Mouse (Mus musculus) midbrain, embryonic 16.5 days (tissue): ENCODE results near the gene Igtp. TPM values are rescaled to one million over a fixed set of nuclear protein-coding genes. Genes with fewer than 3 reads are reported as not detected.
"Not testable (repeated sequence)": the region's sequence is repeated elsewhere in the genome, so short reads cannot be mapped to it uniquely, and the experiment has no call there.

Source experiments
- ATAC-seq: fragments of 200-750 bp; cut with Nextera tagmentation; 2 replicates; pipeline ENCODE4 v1.8.0; 2017; ENCODE audit warnings: moderate TSS enrichment
- H3K27ac ChIP-seq: fragments of 300-500 bp; sonication (generic); 2 replicates; pipeline ENCODE4 v1.5.1; 2014; ENCODE audit warnings: mild to moderate bottlenecking, low read length, mixed read lengths
- H3K27me3 ChIP-seq: fragments of 300-500 bp; sonication (generic); 2 replicates; pipeline ENCODE4 v1.6.1; 2014; ENCODE audit warnings: low read depth, low read length, mixed read lengths; ENCODE audit not compliant: control insufficient read depth, insufficient read depth
- H3K36me3 ChIP-seq: fragments of 300-500 bp; sonication (generic); 2 replicates; pipeline ENCODE4 v1.6.1; 2014; ENCODE audit warnings: mild to moderate bottlenecking, low read length, moderate library complexity, mixed read lengths; ENCODE audit not compliant: control insufficient read depth, insufficient read depth
- H3K4me1 ChIP-seq: fragments of 300-500 bp; sonication (generic); 2 replicates; pipeline ENCODE4 v1.6.1; 2014; ENCODE audit warnings: mild to moderate bottlenecking, low read length, mixed read lengths; ENCODE audit not compliant: control insufficient read depth, insufficient read depth
- H3K4me2 ChIP-seq: fragments of 300-500 bp; sonication (generic); 2 replicates; pipeline ENCODE4 v1.6.1; 2014; ENCODE audit warnings: mild to moderate bottlenecking, low read length, mixed read lengths
- H3K4me3 ChIP-seq: fragments of 300-500 bp; sonication (generic); 2 replicates; pipeline ENCODE4 v1.5.1; 2014; ENCODE audit warnings: low read depth, mild to moderate bottlenecking, low read length, moderate library complexity, mixed read lengths
- H3K9ac ChIP-seq: fragments of 300-500 bp; sonication (generic); 2 replicates; pipeline ENCODE4 v1.6.1; 2014; ENCODE audit warnings: low read depth, low read length, mixed read lengths
- H3K9me3 ChIP-seq: fragments of 300-500 bp; sonication (generic); replicated peaks from 2 replicates; pipeline ENCODE4 v1.6.1; 2014; ENCODE audit warnings: mild to moderate bottlenecking, low read length, mixed read lengths; ENCODE audit not compliant: control insufficient read depth, poor library complexity, severe bottlenecking
- WGBS: fragments of 180-500 bp; shearing (Covaris S2); extraction: QIAGEN DNeasy Blood & Tissue Kit; methylation state at CpG from one replicate; pipeline ENCODE4 v1.1.7; 2014; 5-methylcytosine and 5-hydroxymethylcytosine counted together
- polyA plus RNA-seq: library from polyadenylated mRNA; unstranded; fragments of >200 nt; fragmentation: Nextera tagmentation; extraction: Ambion mirVana; gene quantifications from 2 replicates; pipeline ENCODE4 v1.2.1, GENCODE M21; 2015

The Igtp gene
- polyA plus RNA-seq, 1 experiment from 2014 or later: 1.6 TPM

DNA sequence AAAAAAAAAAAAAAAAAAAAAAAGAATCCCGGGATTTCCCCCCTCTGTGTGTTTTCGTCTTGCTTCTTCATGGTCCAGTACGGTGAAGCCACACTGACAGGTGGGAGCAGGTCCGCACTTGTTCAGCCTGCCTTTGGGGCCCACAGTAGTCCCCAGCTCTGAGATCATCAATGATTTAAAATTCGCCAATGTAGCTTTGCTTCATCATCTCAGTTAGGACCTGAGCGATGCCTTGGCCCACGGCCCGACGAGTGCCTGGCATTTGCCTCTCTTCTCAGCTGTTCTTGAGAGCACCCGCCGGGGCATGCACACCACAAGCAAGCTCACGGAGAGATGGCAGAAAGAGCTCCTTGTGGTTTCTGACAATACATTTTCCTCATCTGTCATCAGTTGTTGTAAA is 1.7 kb downstream of the Igtp start:
- ATAC-seq: no peak
- H3K9me3 ChIP-seq: no peaks in the 10 kb centered on the region
- 87% methylated on average over 12 of the region's 12 CpGs for WGBS
- no peak overlapping the region for H3K27ac ChIP-seq
- H3K36me3 ChIP-seq: no peaks in the 10 kb centered on the region
- no peak overlapping the region for H3K4me2 ChIP-seq
- H3K4me3 ChIP-seq: no peak overlapping the region
- H3K4me1 ChIP-seq: no peaks in the 10 kb centered on the region
- no peaks in the 10 kb centered on the region for H3K27me3 ChIP-seq
- H3K9ac ChIP-seq: no peak overlapping the region

DNA sequence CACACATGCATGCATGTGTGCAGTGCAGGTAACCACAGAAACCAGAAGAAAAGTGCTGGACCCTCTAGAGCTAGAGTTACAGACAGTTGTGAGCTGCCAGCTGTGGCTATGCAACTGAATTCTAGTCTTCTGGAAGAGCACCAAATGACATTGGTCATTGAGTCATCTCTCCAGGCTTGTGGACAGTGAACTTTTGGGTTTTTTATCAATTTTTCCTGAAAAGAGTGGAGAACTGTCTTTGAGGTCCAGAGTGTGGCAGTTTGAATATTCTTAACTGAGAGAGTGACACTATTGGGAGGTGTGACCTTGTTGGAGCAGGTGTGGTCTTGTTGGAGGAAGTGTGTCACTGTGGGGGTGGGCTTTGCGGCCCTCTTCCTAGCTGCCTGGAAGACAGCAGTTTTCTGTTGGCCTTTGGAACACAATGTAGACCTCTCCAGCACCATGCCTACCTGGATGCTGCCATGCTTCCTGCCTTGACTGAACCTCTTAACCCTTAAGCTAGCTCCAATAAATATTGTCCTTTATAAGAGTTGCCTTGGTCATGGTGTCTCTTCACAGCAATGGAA is 11.0 kb downstream of the Igtp start:
- Histone ChIP-seq H3K27ac (no peak overlapping the region), H3K4me1 (no peaks in the 10 kb centered on the region), H3K36me3 (no peaks in the 10 kb centered on the region), H3K9ac (no peak overlapping the region), H3K27me3 (no peaks in the 10 kb centered on the region), H3K4me2 (no peak overlapping the region), H3K4me3 (no peak overlapping the region), H3K9me3 (no peaks in the 10 kb centered on the region)
- 100% methylated on average over 1 of the region's 1 CpGs for WGBS
- ATAC-seq: no peak

DNA sequence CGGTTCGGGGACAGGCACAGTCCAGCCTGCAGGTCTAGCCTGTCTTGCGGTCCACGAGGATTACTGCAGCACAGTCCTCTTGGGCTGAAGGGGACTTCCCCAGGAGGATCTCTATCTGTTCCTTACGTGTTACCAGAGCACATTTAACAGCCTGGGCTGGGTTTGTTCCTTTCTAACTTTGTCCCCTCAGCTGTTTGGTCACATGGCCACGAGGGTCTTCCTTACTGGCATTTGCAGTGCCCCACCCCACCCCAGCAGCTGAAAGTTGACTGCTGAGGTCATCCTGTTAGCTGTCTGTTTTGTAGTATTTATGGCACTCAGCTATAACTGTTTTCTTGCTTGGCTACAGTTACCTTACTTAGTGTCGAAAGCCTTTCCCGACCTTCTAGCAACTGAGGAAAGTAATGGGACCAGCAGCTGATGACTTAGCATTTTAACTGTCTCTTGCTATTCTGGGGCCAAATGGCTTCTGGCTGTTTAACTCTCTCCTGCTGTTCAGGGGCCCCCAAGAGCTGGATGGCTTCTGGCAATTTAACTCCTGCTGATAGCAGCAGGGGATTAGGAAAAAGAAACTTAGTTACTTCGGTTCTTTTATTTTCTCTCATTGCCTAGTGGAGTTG is 11.8 kb downstream of the Igtp start:
- Histone ChIP-seq H3K9me3 (no peaks in the 10 kb centered on the region), H3K4me2 (no peak overlapping the region), H3K9ac (no peak overlapping the region), H3K4me1 (no peaks in the 10 kb centered on the region), H3K27me3 (no peaks in the 10 kb centered on the region), H3K36me3 (no peaks in the 10 kb centered on the region), H3K4me3 (no peak overlapping the region), H3K27ac (no peak overlapping the region)
- ATAC-seq: no peak
- 21% methylated on average over 9 of the region's 9 CpGs for WGBS

DNA sequence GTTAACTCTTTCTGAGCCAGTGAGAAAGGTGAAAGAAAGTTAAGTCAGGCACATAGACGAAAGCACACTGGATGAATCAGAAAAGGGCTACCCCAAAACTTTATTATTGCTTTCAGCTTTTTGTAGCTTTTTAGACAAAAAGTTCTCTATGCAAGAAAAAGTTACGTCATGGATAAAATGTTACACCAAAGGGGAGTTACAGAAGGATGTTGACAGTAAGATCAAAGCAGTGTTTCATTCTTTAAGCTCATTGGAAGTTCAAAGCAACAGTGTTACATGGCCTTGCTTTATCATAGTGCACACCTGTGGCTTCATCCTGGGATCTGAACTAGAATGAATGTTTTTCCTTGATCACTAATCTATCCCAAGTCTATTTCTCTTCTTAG is 12.3 kb downstream of the Igtp start:
- Histone ChIP-seq H3K9ac (no peak overlapping the region), H3K27me3 (no peaks in the 10 kb centered on the region), H3K27ac (no peak overlapping the region), H3K4me2 (no peak overlapping the region), H3K36me3 (no peaks in the 10 kb centered on the region), H3K4me3 (no peak overlapping the region), H3K4me1 (no peaks in the 10 kb centered on the region), H3K9me3 (no peaks in the 10 kb centered on the region)
- no peak for ATAC-seq
- 9% methylated on average over 2 of the region's 2 CpGs for WGBS

GRCm38 (mm10) chr11:58213673-58214342 is 14.5 kb downstream of the Igtp start:
- Histone ChIP-seq H3K9ac (no peak overlapping the region), H3K4me1 (no peaks in the 10 kb centered on the region), H3K27me3 (no peaks in the 10 kb centered on the region), H3K9me3 (no peaks in the 10 kb centered on the region), H3K27ac (no peak overlapping the region), H3K36me3 (no peaks in the 10 kb centered on the region), H3K4me2 (no peak overlapping the region), H3K4me3 (no peak overlapping the region)
- ATAC-seq: no peak
- WGBS: 88% methylated on average over 7 of the region's 7 CpGs

GRCm38 (mm10) chr11:58214391-58215048 is 15.2 kb downstream of the Igtp start:
- Histone ChIP-seq H3K4me2 (peak overlapping the region; percentile 10; the same call in 1 of the 2 replicates), H3K27ac (no peak overlapping the region), H3K9ac (no peak overlapping the region), H3K27me3 (no peaks in the 10 kb centered on the region), H3K9me3 (no peaks in the 10 kb centered on the region), H3K4me1 (no peaks in the 10 kb centered on the region), H3K4me3 (no peak overlapping the region), H3K36me3 (no peaks in the 10 kb centered on the region)
- whole genome bisulfite sequencing: 52% methylated on average over 16 of the region's 17 CpGs
- no peak for ATAC-seq

DNA sequence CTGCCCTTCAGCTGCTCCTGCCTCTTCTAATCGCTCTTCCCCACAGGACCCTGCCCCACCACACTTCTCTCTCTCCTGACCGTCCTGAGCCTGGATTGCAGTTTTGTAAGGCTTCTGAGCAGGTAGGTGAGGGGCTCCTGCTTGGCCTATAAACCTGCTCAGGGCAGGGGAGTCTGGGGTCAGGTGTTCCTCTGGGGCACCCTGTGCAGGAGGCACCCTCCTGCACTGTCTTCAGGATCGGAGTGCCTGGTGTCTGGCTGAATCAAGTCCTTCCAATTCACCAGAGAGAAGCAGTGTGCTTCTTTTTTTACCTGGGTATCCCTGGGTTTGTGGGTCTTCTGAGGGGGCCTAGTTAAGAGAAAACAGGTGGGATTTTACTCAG is 15.7 kb downstream of the Igtp start:
- H3K4me1 ChIP-seq, H3K4me2 ChIP-seq, H3K27me3 ChIP-seq, H3K9ac ChIP-seq, H3K36me3 ChIP-seq, H3K27ac ChIP-seq, H3K9me3 ChIP-seq, H3K4me3 ChIP-seq, ATAC-seq: not testable (repeated sequence)
- WGBS: 49% methylated on average over 2 of the region's 3 CpGs

DNA sequence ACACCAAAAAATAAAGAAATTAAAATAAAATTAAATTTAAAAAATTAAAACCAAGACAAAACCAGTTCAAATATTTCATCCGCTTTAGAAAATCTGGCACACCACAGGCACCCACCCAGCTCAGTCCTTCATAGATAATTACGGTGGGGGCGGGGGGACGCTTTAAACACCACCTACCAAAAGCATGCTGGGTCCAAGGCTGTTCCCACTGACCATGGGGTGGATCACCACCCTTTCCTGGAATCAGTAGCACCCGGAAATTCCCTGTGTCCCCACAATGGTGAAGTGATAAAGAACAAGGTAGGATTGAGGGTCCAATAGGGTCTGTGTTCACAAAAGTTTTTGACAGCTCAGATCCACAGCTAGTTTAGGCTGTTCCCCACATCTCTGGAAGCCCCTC is 16.5 kb downstream of the Igtp start:
- H3K27me3 ChIP-seq: no peaks in the 10 kb centered on the region
- no peaks in the 10 kb centered on the region for H3K4me1 ChIP-seq
- no peaks in the 10 kb centered on the region for H3K36me3 ChIP-seq
- no peak overlapping the region for H3K9ac ChIP-seq
- H3K4me2 ChIP-seq: no peak overlapping the region
- H3K9me3 ChIP-seq: no peaks in the 10 kb centered on the region
- no peak for ATAC-seq
- WGBS: 83% methylated on average over 5 of the region's 5 CpGs
- no peak overlapping the region for H3K4me3 ChIP-seq
- H3K27ac ChIP-seq: no peak overlapping the region

DNA sequence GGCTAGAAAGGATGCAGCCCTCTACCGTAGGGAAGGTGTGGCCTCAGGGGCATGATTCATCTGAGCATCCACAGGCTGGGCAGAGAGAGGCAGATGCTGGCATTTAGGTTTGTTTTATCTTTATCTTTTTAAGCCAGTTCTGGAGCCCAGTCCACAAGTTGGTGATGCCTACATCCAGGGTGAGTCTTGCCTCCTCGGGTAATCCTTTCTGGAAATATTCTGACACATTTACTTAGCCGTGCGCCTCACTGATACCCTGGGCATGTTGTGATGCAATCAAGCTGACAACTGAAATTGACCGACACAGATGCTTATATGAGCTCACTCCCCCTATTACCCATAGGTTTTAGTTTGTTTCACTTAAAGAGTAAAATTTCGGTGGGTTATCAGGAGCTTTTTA is 17.5 kb downstream of the Igtp start:
- no peak overlapping the region for H3K9ac ChIP-seq
- no peaks in the 10 kb centered on the region for H3K36me3 ChIP-seq
- no peaks in the 10 kb centered on the region for H3K27me3 ChIP-seq
- no peak overlapping the region for H3K27ac ChIP-seq
- H3K4me3 ChIP-seq: no peak overlapping the region
- WGBS: 83% methylated on average over 6 of the region's 6 CpGs
- no peaks in the 10 kb centered on the region for H3K9me3 ChIP-seq
- no peaks in the 10 kb centered on the region for H3K4me1 ChIP-seq
- H3K4me2 ChIP-seq: no peak overlapping the region
- no peak for ATAC-seq
